Mouse (Mus musculus) mammary gland, adult 2 months (tissue): Measurements from ENCODE around the gene Pter. TPM values are rescaled to one million over a fixed set of nuclear protein-coding genes. Genes with fewer than 3 reads are reported as not detected.

Source experiments
- polyA plus RNA-seq: library from polyadenylated mRNA; depleted of rRNA; stranded (reverse); fragments of >200 nt; gene quantifications from 2 replicates; pipeline ENCODE4 v1.2.3, GENCODE M21; 2012; ENCODE audit warnings: low replicate concordance; rRNA removed

Pter gene
- 3.1 and 8.1 TPM in 2 replicates for polyA plus RNA-seq

DNA sequence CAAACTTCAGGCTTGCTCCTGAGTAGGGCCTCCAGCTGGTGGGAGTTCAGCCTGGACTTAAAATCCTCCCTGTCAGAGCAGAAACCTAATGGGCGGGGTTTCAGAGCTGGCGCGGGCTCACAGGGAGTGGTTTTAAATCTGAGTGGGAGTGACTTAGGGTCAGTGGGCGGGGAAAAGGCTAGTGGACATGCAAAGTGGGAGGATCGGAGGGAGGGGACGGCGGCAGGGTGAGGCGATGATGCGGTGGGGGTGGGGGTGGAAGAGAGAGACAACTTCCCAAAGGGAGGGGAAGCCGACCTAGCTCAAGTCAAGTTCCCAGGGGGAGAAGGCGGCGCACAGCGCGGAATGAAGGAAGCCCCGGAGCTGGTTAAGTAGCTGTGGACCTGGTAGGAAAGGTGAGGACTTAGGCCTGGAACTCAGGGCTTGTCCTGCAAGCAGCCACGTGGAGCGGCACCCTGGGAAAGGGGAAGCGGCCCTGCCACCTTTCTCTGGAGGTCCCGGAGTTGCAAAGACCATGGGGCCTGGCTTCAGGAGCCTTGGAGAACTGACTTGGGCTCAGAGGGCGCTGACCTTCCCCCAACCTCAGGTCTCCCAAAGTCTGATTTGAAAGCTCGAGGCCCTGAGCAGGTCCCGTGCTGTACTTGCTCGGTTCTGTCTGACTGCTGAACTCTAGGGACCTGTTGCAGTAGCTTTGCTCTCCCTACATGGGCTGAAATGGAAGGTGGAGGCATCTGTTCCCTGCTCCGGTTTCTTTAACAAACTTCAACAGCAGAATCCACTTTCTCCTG, at the start of gene Pter:
Pter (plus strand) TSS at position 238 of the 788 bp plus-strand sequence.

DNA sequence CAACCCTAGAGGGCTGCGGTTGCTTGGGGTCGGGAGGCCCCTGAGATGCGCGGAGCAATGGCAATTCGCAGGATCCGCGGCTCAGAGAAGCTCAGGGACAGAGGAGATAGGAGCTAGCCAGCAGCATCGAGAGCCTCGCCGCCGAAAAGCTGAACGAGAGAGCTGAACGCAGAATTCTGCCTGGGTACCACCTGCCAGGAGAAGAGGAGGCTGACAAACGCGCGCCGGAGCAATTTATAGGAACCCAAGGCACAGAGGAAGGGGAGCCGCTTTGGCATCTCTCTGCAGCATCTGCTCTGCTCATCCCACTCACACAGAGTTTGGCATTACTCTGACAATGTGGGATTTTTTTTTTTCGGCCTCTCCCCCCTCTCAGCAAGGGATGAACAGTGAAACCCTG, 87.6 kb downstream of the Pter start, which contains the start of gene C1ql3:
C1ql3 (minus strand) TSS at position 335 of the 400 bp plus-strand sequence.

Other genes with a start within 250 kb of the Pter start
- 0.49 and 1.2 TPM in 2 replicates for gene C1ql3, start 87.8 kb downstream of the Pter start, polyA plus RNA-seq